Mouse (Mus musculus): ENCODE data around the gene Zfp804b.

GRCm38 (mm10) chr5:7303819-7304218 lies 40.7 kb downstream of the Zfp804b start, which contains the start of gene Tex47:
- TF ChIP-seq POLR2A (IDR thresholded peaks at IDR 0.05; ENCODE audit: borderline replicate concordance, extremely low read depth, insufficient read depth, insufficient read length, poor library complexity, severe bottlenecking), result no peak
- TF ChIP-seq CTCF (IDR thresholded peaks at IDR 0.05; ENCODE audit: borderline replicate concordance, extremely low read depth, insufficient read depth, insufficient read length), result no peak
